Comparison of ENCODE assay signal across 8 mouse cellular contexts in the genomic region with DNA sequence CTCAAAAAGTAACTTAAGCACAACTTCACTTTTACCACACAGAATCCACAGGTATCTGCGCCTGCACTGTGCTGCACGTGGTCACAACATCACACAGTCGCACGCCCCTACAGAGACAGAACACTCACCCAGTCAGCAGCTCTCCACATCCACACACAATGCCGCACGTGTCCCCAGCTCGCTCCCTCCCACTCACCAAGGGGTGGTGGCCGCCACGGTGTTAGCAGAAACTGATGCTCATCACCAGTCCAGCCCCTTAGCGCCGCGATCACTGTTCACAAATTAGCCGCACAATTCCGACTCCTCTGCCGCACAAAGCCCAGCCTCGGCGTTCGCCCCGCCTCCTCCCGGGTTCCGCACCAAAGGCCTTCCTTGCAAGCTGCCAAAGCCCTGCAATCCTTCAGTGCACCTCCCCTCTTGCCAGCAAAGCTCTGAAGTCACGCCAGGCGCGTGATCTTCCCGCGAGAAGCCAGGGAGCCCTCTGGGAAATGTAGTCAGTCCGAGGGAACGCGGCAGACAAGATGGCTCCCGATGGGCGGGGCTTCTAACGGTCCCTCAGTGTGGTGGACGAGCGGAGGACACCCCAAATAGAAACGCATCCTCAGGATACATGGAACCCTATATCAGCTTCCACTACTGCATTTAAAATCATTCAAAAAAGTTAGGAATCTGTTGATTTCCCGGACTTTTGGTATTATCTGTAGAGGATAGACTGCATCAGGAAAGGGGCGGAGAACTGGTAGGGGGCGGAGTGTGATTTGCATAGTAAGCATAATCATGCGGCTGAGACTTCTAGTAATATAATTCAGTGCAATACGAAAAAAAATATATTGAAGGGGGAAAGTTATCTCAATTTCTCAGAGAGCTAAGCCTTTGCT. TPM values are rescaled to one million over a fixed set of nuclear protein-coding genes. Genes with fewer than 3 reads are reported as not detected.
DNase-seq lines count a peak whose midpoint lies in the region; ATAC-seq and TF ChIP-seq lines count a peak whose summit lies in the region.

A gene (minus strand): TSS at position 319 of the 878 bp plus-strand sequence.
A gene (minus strand): TSS at position 436 of the 878 bp plus-strand sequence.

- WGBS in forebrain, embryonic 10.5 days, result under 1% methylated on average over 40 of the region's 40 CpGs
- WGBS in heart, embryonic 15.5 days, result under 1% methylated on average over 40 of the region's 40 CpGs
- WGBS in liver, embryonic 14.5 days (ENCODE audit: insufficient replicate concordance), result under 1% methylated on average over 40 of the region's 40 CpGs
- 0% methylated on average over 40 of the region's 40 CpGs for WGBS in neural tube, embryonic 11.5 days
- WGBS in stomach, postnatal 0 days, result under 1% methylated on average over 40 of the region's 40 CpGs

- peak within 1 kb of the TSS; percentile 92 for H3K27ac ChIP-seq in forebrain, embryonic 10.5 days
- peak within 1 kb of the TSS; percentile 79 for H3K27ac ChIP-seq in heart, embryonic 15.5 days
- H3K27ac ChIP-seq in liver, embryonic 14.5 days, result peak within 1 kb of the TSS; percentile 70
- H3K27ac ChIP-seq in neural tube, embryonic 11.5 days (ENCODE audit: low read depth, low read length), result peak within 1 kb of the TSS; percentile 76
- H3K27ac ChIP-seq in stomach, postnatal 0 days (replicated peaks), result peak within 1 kb of the TSS; percentile 67

- peaks cover 4% of the 10 kb centered on the region; the same call in 1 of the 2 replicates for H3K9me3 ChIP-seq in forebrain, embryonic 10.5 days
- no peaks in the 10 kb centered on the region for H3K9me3 ChIP-seq in heart, embryonic 15.5 days (replicated peaks)
- H3K9me3 ChIP-seq in liver, embryonic 14.5 days (ENCODE audit: control insufficient read depth, low read length), result no peaks in the 10 kb centered on the region
- H3K9me3 ChIP-seq in neural tube, embryonic 11.5 days (ENCODE audit: control insufficient read depth, low read length), result no peaks in the 10 kb centered on the region
- no peaks in the 10 kb centered on the region for H3K9me3 ChIP-seq in stomach, postnatal 0 days (ENCODE audit: control insufficient read depth, low read length)

- H3K4me2 ChIP-seq in heart, embryonic 15.5 days, result peak within 1 kb of the TSS; percentile 79
- H3K4me2 ChIP-seq in liver, embryonic 14.5 days (ENCODE audit: low read depth), result peak within 1 kb of the TSS; percentile 97
- H3K4me2 ChIP-seq in neural tube, embryonic 11.5 days (ENCODE audit: low read depth), result peak within 1 kb of the TSS; percentile 70
- peak within 1 kb of the TSS; percentile 68 for H3K4me2 ChIP-seq in stomach, postnatal 0 days (replicated peaks; ENCODE audit: low read depth)

- ATAC-seq in heart, embryonic 15.5 days (replicated peaks; ENCODE audit: insufficient number of reproducible peaks, insufficient read depth, low FRiP score, low read depth), result peak; percentile 89
- peak; percentile 91 for ATAC-seq in liver, embryonic 14.5 days (ENCODE audit: insufficient read depth)
- ATAC-seq in neural tube, embryonic 11.5 days (ENCODE audit: insufficient read depth, low FRiP score, low TSS enrichment), result peak; percentile 87
- ATAC-seq in stomach, postnatal 0 days (ENCODE audit: low FRiP score, low TSS enrichment), result peak; percentile 95

- peak within 1 kb of the TSS; percentile 74 for H3K4me3 ChIP-seq in forebrain, embryonic 10.5 days
- H3K4me3 ChIP-seq in heart, embryonic 15.5 days, result peak within 1 kb of the TSS; percentile 67
- H3K4me3 ChIP-seq in liver, embryonic 14.5 days (ENCODE audit: insufficient read depth in 1 of 2, low read depth in 2 of 2, low read length in 2 of 2), result peak within 1 kb of the TSS; percentile 58 to 70
- peak within 1 kb of the TSS; percentile 66 for H3K4me3 ChIP-seq in neural tube, embryonic 11.5 days (ENCODE audit: low read depth, low read length)
- peak within 1 kb of the TSS; percentile 60 for H3K4me3 ChIP-seq in stomach, postnatal 0 days (ENCODE audit: low read depth, low read length)

- peaks cover 26% of the 10 kb centered on the region for H3K36me3 ChIP-seq in forebrain, embryonic 10.5 days (replicated peaks)
- H3K36me3 ChIP-seq in heart, embryonic 15.5 days, result peaks cover under 1% of the 10 kb centered on the region
- H3K36me3 ChIP-seq in liver, embryonic 14.5 days (replicated peaks; ENCODE audit: control insufficient read depth, insufficient read depth, low read depth), result no peaks in the 10 kb centered on the region
- H3K36me3 ChIP-seq in neural tube, embryonic 11.5 days (ENCODE audit: control insufficient read depth, insufficient read depth, low read length), result peaks cover 7% of the 10 kb centered on the region
- no peaks in the 10 kb centered on the region for H3K36me3 ChIP-seq in stomach, postnatal 0 days (ENCODE audit: control insufficient read depth, insufficient read depth, low read length)

- TF ChIP-seq EP300 in liver, embryonic 14.5 days (IDR thresholded peaks at IDR 0.05; ENCODE audit: low read depth), result peak; percentile 76
- peak; percentile 96 for TF ChIP-seq EP300 in stomach, postnatal 0 days (optimal IDR thresholded peaks at IDR 0.05)

- H3K9ac ChIP-seq in heart, embryonic 15.5 days, result peak within 1 kb of the TSS; percentile 64
- H3K9ac ChIP-seq in liver, embryonic 14.5 days (replicated peaks), result peak within 1 kb of the TSS; percentile 75
- H3K9ac ChIP-seq in neural tube, embryonic 11.5 days (ENCODE audit: low read length), result peak within 1 kb of the TSS; percentile 80
- peak within 1 kb of the TSS; percentile 67 for H3K9ac ChIP-seq in stomach, postnatal 0 days (ENCODE audit: low read length)

- peak; percentile 92 to 93 for DNase-seq in CD8-positive naive resting alpha-beta T cell, adult 2 months (ENCODE audit: low read depth in 2 of 2, low spot score in 2 of 2)
- peak; percentile 97 for DNase-seq in c-Kit-positive CD71-negative TER-119-negative erythroid progenitor cells, embryonic 14.5 days (ENCODE audit: low read depth)
- peak; percentile 98 for DNase-seq in forebrain, embryonic 10.5 days (ENCODE audit: extremely low spot score, low spot score)
- DNase-seq in kidney, postnatal 25 days, result peak; percentile 98
- peak; percentile 96 to 99 (median 97) for DNase-seq in liver, embryonic 14.5 days (ENCODE audit: low read depth in 3 of 3, low spot score in 3 of 3)
- DNase-seq in neural tube, embryonic 11.5 days (ENCODE audit: low spot score), result peak; percentile 98
- DNase-seq in stomach, postnatal 0 days (ENCODE audit: low spot score), result peak; percentile 98

- no peak for TF ChIP-seq CTCF in liver, embryonic 14.5 days (IDR thresholded peaks at IDR 0.05; ENCODE audit: low read depth)
- TF ChIP-seq CTCF in stomach, postnatal 0 days (IDR thresholded peaks at IDR 0.05; ENCODE audit: low read depth), result 0 out of 2 replicates have a peak, but pooled peaks have one; percentile 5

- peaks cover 36% of the 10 kb centered on the region for H3K4me1 ChIP-seq in forebrain, embryonic 10.5 days
- peaks cover 17% of the 10 kb centered on the region for H3K4me1 ChIP-seq in heart, embryonic 15.5 days (replicated peaks)
- peaks cover 12 to 16% of the 10 kb centered on the region in 2 experiments for H3K4me1 ChIP-seq in liver, embryonic 14.5 days (replicated peaks; ENCODE audit: control insufficient read depth in 2 of 2, insufficient read depth in 2 of 2, low read length in 1 of 2)
- H3K4me1 ChIP-seq in neural tube, embryonic 11.5 days (ENCODE audit: control insufficient read depth, insufficient read depth, low read length), result peaks cover 7% of the 10 kb centered on the region
- peaks cover 7% of the 10 kb centered on the region for H3K4me1 ChIP-seq in stomach, postnatal 0 days (replicated peaks; ENCODE audit: control insufficient read depth, insufficient read depth)

- H3K27me3 ChIP-seq in forebrain, embryonic 10.5 days (ENCODE audit: poor library complexity, severe bottlenecking), result no peaks in the 10 kb centered on the region
- H3K27me3 ChIP-seq in heart, embryonic 15.5 days, result no peaks in the 10 kb centered on the region
- H3K27me3 ChIP-seq in liver, embryonic 14.5 days (ENCODE audit: control insufficient read depth, insufficient read depth, low read length), result no peaks in the 10 kb centered on the region
- H3K27me3 ChIP-seq in neural tube, embryonic 11.5 days (ENCODE audit: control insufficient read depth, insufficient read depth, low read length), result no peaks in the 10 kb centered on the region
- no peaks in the 10 kb centered on the region for H3K27me3 ChIP-seq in stomach, postnatal 0 days (ENCODE audit: control insufficient read depth, insufficient read depth, low read length)

RNA-seq across cellular contexts. Expression of the first gene that starts in this region (rescaled TPM):
- 2.2 and 2.8 TPM in 2 replicates for polyA plus RNA-seq in forebrain, embryonic 10.5 days (2016; fragmentation: Nextera tagmentation; extraction: Ambion mirVana)
- 0.59 TPM in 1 of 2 replicates, not detected in the other for polyA plus RNA-seq in heart, embryonic 15.5 days (2015; fragmentation: Nextera tagmentation; extraction: Ambion mirVana)
- 0.13 TPM in 1 of 2 replicates, not detected in the other for polyA plus RNA-seq in liver, embryonic 14.5 days (2012; rRNA removed)
- polyA plus RNA-seq in liver, embryonic 14.5 days (2014; fragmentation: Nextera tagmentation; extraction: Ambion mirVana), result 0.23 TPM in 1 of 2 replicates, not detected in the other
- polyA plus RNA-seq in neural tube, embryonic 11.5 days (2014; fragmentation: Nextera tagmentation; extraction: Ambion mirVana), result 0.80 and 1.7 TPM in 2 replicates
- 0.36 and 0.38 TPM in 2 replicates for polyA plus RNA-seq in stomach, postnatal 0 days (2015; fragmentation: Nextera tagmentation; extraction: Ambion mirVana)

RNA-seq across cellular contexts. Expression of the second gene that starts in this region (rescaled TPM):
- 17.3 and 18.1 TPM in 2 replicates for polyA plus RNA-seq in forebrain, embryonic 10.5 days (2016; fragmentation: Nextera tagmentation; extraction: Ambion mirVana)
- polyA plus RNA-seq in heart, embryonic 15.5 days (2015; fragmentation: Nextera tagmentation; extraction: Ambion mirVana), result 5.1 and 6.3 TPM in 2 replicates
- polyA plus RNA-seq in liver, embryonic 14.5 days (2012; rRNA removed), result 0.54 and 1.8 TPM in 2 replicates
- polyA plus RNA-seq in liver, embryonic 14.5 days (2014; fragmentation: Nextera tagmentation; extraction: Ambion mirVana), result 1.3 and 1.5 TPM in 2 replicates
- polyA plus RNA-seq in neural tube, embryonic 11.5 days (2014; fragmentation: Nextera tagmentation; extraction: Ambion mirVana), result 15.3 and 16.4 TPM in 2 replicates
- polyA plus RNA-seq in stomach, postnatal 0 days (2015; fragmentation: Nextera tagmentation; extraction: Ambion mirVana), result 3.4 and 3.8 TPM in 2 replicates

Comparison
In these comparisons a context has a peak if more than half of its experiments do, and no peak if none do; other contexts are left out.
1. Peak in every context shown above with its lines: DNase-seq, ATAC-seq, H3K4me3 ChIP-seq and H3K27ac ChIP-seq.